Mouse (Mus musculus) hindbrain, postnatal 0 days (tissue): Measurements from ENCODE around the gene Gemin5. TPM values are rescaled to one million over a fixed set of nuclear protein-coding genes. Genes with fewer than 3 reads are reported as not detected.

Experiments
- ATAC-seq: fragments of 200-750 bp; cut with Nextera tagmentation; 2 replicates; pipeline ENCODE4 v1.8.0; 2017; ENCODE audit warnings: mild to moderate bottlenecking, moderate TSS enrichment, moderate library complexity
- DNase-seq: peaks from one replicate; pipeline ENCODE4 v3.0.0-alpha.2; 2015; ENCODE audit warnings: low spot score
- H3K27ac ChIP-seq: fragments of 300-500 bp; sonication (generic); 2 replicates; pipeline ENCODE4 v1.5.1; 2014; ENCODE audit warnings: mild to moderate bottlenecking
- H3K27me3 ChIP-seq: fragments of 300-500 bp; sonication (generic); 2 replicates; pipeline ENCODE4 v1.6.1; 2014; ENCODE audit warnings: low read length, mixed read lengths; ENCODE audit not compliant: insufficient read depth
- H3K36me3 ChIP-seq: fragments of 300-500 bp; sonication (generic); 2 replicates; pipeline ENCODE4 v1.6.1; 2014; ENCODE audit warnings: low read length, mixed read lengths; ENCODE audit not compliant: insufficient read depth
- H3K4me1 ChIP-seq: fragments of 300-500 bp; sonication (generic); 2 replicates; pipeline ENCODE4 v1.6.1; 2014; ENCODE audit warnings: antibody characterized with exemption, low read length, mixed read lengths; ENCODE audit not compliant: insufficient read depth
- H3K4me2 ChIP-seq: fragments of 300-500 bp; sonication (generic); 2 replicates; pipeline ENCODE4 v1.6.1; 2014; ENCODE audit warnings: low read depth, mild to moderate bottlenecking, low read length, moderate library complexity, mixed read lengths
- H3K4me3 ChIP-seq: fragments of 300-500 bp; sonication (generic); 2 replicates; pipeline ENCODE4 v1.5.1; 2014; ENCODE audit warnings: low read length
- H3K9ac ChIP-seq: fragments of 300-500 bp; sonication (generic); replicated peaks from 2 replicates; pipeline ENCODE4 v1.6.1; 2014; ENCODE audit warnings: mild to moderate bottlenecking, low read length, moderate library complexity, mixed read lengths
- H3K9me3 ChIP-seq: fragments of 300-500 bp; sonication (generic); 2 replicates; pipeline ENCODE4 v1.6.1; 2016; ENCODE audit warnings: low read length, mixed read lengths
- CTCF ChIP-seq: IDR thresholded peaks from 2 replicates; pipeline ENCODE4 v1.5.1; 2016; ENCODE audit warnings: antibody characterized with exemption, control low read depth, low read depth
- WGBS: fragments of 180-500 bp; shearing (Covaris S2); extraction: QIAGEN DNeasy Blood & Tissue Kit; methylation state at CpG from one replicate; pipeline ENCODE4 v1.1.7; 2014; 5-methylcytosine and 5-hydroxymethylcytosine counted together
- polyA plus RNA-seq: library from polyadenylated mRNA; unstranded; fragments of >200 nt; fragmentation: Nextera tagmentation; extraction: Ambion mirVana; gene quantifications from 2 replicates; pipeline ENCODE4 v1.2.1, GENCODE M21; 2015
- total RNA-seq: library from RNA; depleted of rRNA; stranded (reverse); fragments of >200 nt; gene quantifications from 2 replicates; pipeline ENCODE4 v1.2.3, GENCODE M21; 2014

Gene Gemin5
- total and polyA plus RNA-seq, 2 experiments from 2014 or later, result 10.4 to 19.6 TPM

GRCm38 (mm10) chr11:58132026-58132425 lies 36.3 kb downstream of the Gemin5 start:
- H3K27me3 ChIP-seq, result no peaks in the 10 kb centered on the region
- TF ChIP-seq CTCF, result no peak
- H3K36me3 ChIP-seq, result peaks cover 61% of the 10 kb centered on the region

GRCm38 (mm10) chr11:58129302-58129843 lies 39.0 kb downstream of the Gemin5 start:
- ATAC-seq, result no peak
- WGBS, result 81% methylated on average over 6 of the region's 6 CpGs

More at GRCm38 (mm10) chr11:58132026-58132425, 36.3 kb downstream of the Gemin5 start:
- H3K4me1 ChIP-seq, result no peaks in the 10 kb centered on the region
- 93% methylated on average over 3 of the region's 3 CpGs for WGBS
- H3K4me2 ChIP-seq, result no peak overlapping the region
- ATAC-seq, result no peak
- H3K4me3 ChIP-seq, result no peak overlapping the region
- H3K9me3 ChIP-seq, result no peaks in the 10 kb centered on the region
- no peak for DNase-seq
- H3K27ac ChIP-seq, result no peak overlapping the region
- no peak overlapping the region for H3K9ac ChIP-seq

GRCm38 (mm10) chr11:58127544-58127943 lies 40.8 kb downstream of the Gemin5 start:
- Histone ChIP-seq H3K4me3 (no peak overlapping the region), H3K4me1 (no peaks in the 10 kb centered on the region), H3K4me2 (no peak overlapping the region), H3K27ac (no peak overlapping the region), H3K36me3 (peaks cover 54% of the 10 kb centered on the region), H3K9me3 (no peaks in the 10 kb centered on the region), H3K9ac (no peak overlapping the region), H3K27me3 (no peaks in the 10 kb centered on the region)
- ATAC-seq, result no peak
- no peak for DNase-seq
- 88% methylated on average over 2 of the region's 2 CpGs for WGBS
- TF ChIP-seq CTCF, result no peak

More at GRCm38 (mm10) chr11:58129302-58129843, 39.0 kb downstream of the Gemin5 start:
- no peak for TF ChIP-seq CTCF
- H3K9ac ChIP-seq, result no peak overlapping the region
- H3K27ac ChIP-seq, result no peak overlapping the region
- no peak overlapping the region for H3K4me2 ChIP-seq
- peaks cover 50% of the 10 kb centered on the region for H3K36me3 ChIP-seq
- no peaks in the 10 kb centered on the region for H3K4me1 ChIP-seq
- H3K4me3 ChIP-seq, result no peak overlapping the region
- no peaks in the 10 kb centered on the region for H3K9me3 ChIP-seq
- no peaks in the 10 kb centered on the region for H3K27me3 ChIP-seq
- no peak for DNase-seq

- H3K36me3 ChIP-seq, result peaks cover 53% of the 10 kb centered on the region
- H3K9ac ChIP-seq, result no peak overlapping the region
- no peak overlapping the region for H3K27ac ChIP-seq
- H3K4me1 ChIP-seq, result no peaks in the 10 kb centered on the region
- DNase-seq (peak; percentile 89), ATAC-seq (peak; percentile 63; the same call in 1 of the 2 replicates)
- no peaks in the 10 kb centered on the region for H3K9me3 ChIP-seq
- peak; percentile 52 for TF ChIP-seq CTCF
- no peaks in the 10 kb centered on the region for H3K27me3 ChIP-seq
- H3K4me2 ChIP-seq, result no peak overlapping the region
- no peak overlapping the region for H3K4me3 ChIP-seq
- WGBS, result 43% methylated on average over 7 of the region's 7 CpGs
These were observed 41.8 kb downstream of the Gemin5 start for GRCm38 (mm10) chr11:58126397-58127160.

GRCm38 (mm10) chr11:58125021-58125420 lies 43.3 kb downstream of the Gemin5 start:
- Histone ChIP-seq H3K4me3 (no peak overlapping the region), H3K27me3 (no peaks in the 10 kb centered on the region), H3K9me3 (no peaks in the 10 kb centered on the region), H3K4me1 (no peaks in the 10 kb centered on the region), H3K4me2 (no peak overlapping the region), H3K36me3 (peaks cover 50% of the 10 kb centered on the region), H3K27ac (no peak overlapping the region), H3K9ac (no peak overlapping the region)
- 69% methylated on average over 11 of the region's 11 CpGs for WGBS
- DNase-seq (no peak), ATAC-seq (peak; percentile 53; the same call in 1 of the 2 replicates)
- TF ChIP-seq CTCF, result no peak

- no peak for ATAC-seq
These were observed 44.6 kb downstream of the Gemin5 start for GRCm38 (mm10) chr11:58123711-58124110.

GRCm38 (mm10) chr11:58121351-58121750 lies 47.0 kb downstream of the Gemin5 start:
- no peak overlapping the region for H3K4me2 ChIP-seq
- H3K36me3 ChIP-seq, result peaks cover 43% of the 10 kb centered on the region; the same call in 1 of the 2 replicates
- no peak for DNase-seq
- H3K4me3 ChIP-seq, result no peak overlapping the region
- H3K9ac ChIP-seq, result no peak overlapping the region
- H3K4me1 ChIP-seq, result no peaks in the 10 kb centered on the region
- H3K9me3 ChIP-seq, result no peaks in the 10 kb centered on the region
- 95% methylated on average over 9 of the region's 9 CpGs for WGBS
- ATAC-seq, result no peak
- H3K27me3 ChIP-seq, result no peaks in the 10 kb centered on the region
- TF ChIP-seq CTCF, result no peak
- no peak overlapping the region for H3K27ac ChIP-seq

More at GRCm38 (mm10) chr11:58123711-58124110, 44.6 kb downstream of the Gemin5 start:
- TF ChIP-seq CTCF, result no peak
- no peak for DNase-seq
- Histone ChIP-seq H3K27ac (no peak overlapping the region), H3K4me3 (no peak overlapping the region), H3K36me3 (peaks cover 47% of the 10 kb centered on the region), H3K4me1 (no peaks in the 10 kb centered on the region), H3K27me3 (no peaks in the 10 kb centered on the region), H3K4me2 (no peak overlapping the region), H3K9ac (no peak overlapping the region), H3K9me3 (no peaks in the 10 kb centered on the region)
- WGBS, result 68% methylated on average over 2 of the region's 2 CpGs
